Mouse (Mus musculus) forebrain, postnatal 0 days (tissue): ENCODE measurements around the gene Islr2. TPM values are rescaled to one million over a fixed set of nuclear protein-coding genes. Genes with fewer than 3 reads are reported as not detected.

Experiments used
- ATAC-seq: fragments of 200-750 bp; cut with Nextera tagmentation; 2 replicates; pipeline ENCODE4 v1.8.0; 2017; ENCODE audit warnings: mild to moderate bottlenecking, moderate library complexity
- DNase-seq: peaks from one replicate; pipeline ENCODE4 v3.0.0-alpha.2; 2015
- H3K27ac ChIP-seq: fragments of 300-500 bp; sonication (generic); 2 replicates; pipeline ENCODE4 v1.5.1; 2014; ENCODE audit warnings: low read depth, mild to moderate bottlenecking, antibody characterized with exemption, low read length, moderate library complexity, mixed read lengths
- H3K27me3 ChIP-seq: fragments of 300-500 bp; sonication (generic); 2 replicates; pipeline ENCODE4 v1.6.1; 2014; ENCODE audit warnings: mild to moderate bottlenecking, low read length, mixed read lengths; ENCODE audit not compliant: insufficient read depth
- H3K36me3 ChIP-seq: fragments of 300-500 bp; sonication (generic); 2 replicates; pipeline ENCODE4 v1.6.1; 2014; ENCODE audit warnings: mild to moderate bottlenecking, moderate library complexity; ENCODE audit not compliant: insufficient read depth
- H3K4me1 ChIP-seq: fragments of 300-500 bp; sonication (generic); 2 replicates; pipeline ENCODE4 v1.6.1; 2014; ENCODE audit warnings: antibody characterized with exemption; ENCODE audit not compliant: insufficient read depth
- H3K4me2 ChIP-seq: fragments of 300-500 bp; sonication (generic); 2 replicates; pipeline ENCODE4 v1.6.1; 2014; ENCODE audit warnings: low read depth, mild to moderate bottlenecking, moderate library complexity
- H3K4me3 ChIP-seq: fragments of 300-500 bp; sonication (generic); 2 replicates; pipeline ENCODE4 v1.5.1; 2014; ENCODE audit warnings: low read depth, low read length, mixed read lengths
- H3K9ac ChIP-seq: fragments of 300-500 bp; sonication (generic); 2 replicates; pipeline ENCODE4 v1.6.1; 2014; ENCODE audit warnings: mild to moderate bottlenecking
- H3K9me3 ChIP-seq: fragments of 300-500 bp; sonication (generic); 2 replicates; pipeline ENCODE4 v1.6.1; 2016; ENCODE audit warnings: low read length
- CTCF ChIP-seq: sonication (generic); IDR thresholded peaks from 2 replicates; pipeline ENCODE4 v1.5.1; 2016; ENCODE audit warnings: antibody characterized with exemption, control low read depth, low read depth
- WGBS: fragments of 180-500 bp; shearing (Covaris S2); extraction: QIAGEN DNeasy Blood & Tissue Kit; methylation state at CpG from one replicate; pipeline ENCODE4 v1.1.7; 2014; 5-methylcytosine and 5-hydroxymethylcytosine counted together
- polyA plus RNA-seq: library from polyadenylated mRNA; unstranded; fragments of >200 nt; fragmentation: Nextera tagmentation; extraction: Ambion mirVana; gene quantifications from 2 replicates; pipeline ENCODE4 v1.2.1, GENCODE M21; 2015
- total RNA-seq: library from RNA; depleted of rRNA; stranded (reverse); fragments of >200 nt; gene quantifications from 2 replicates; pipeline ENCODE4 v1.2.3, GENCODE M21; 2014

Gene Islr2
- total and polyA plus RNA-seq, 2 experiments from 2014 or later = 58.3 to 779 TPM

GRCm38 (mm10) chr9:58201091-58201842, 2.9 kb downstream of the Islr2 start:
- H3K27ac ChIP-seq = peak overlapping the region; percentile 95
- H3K4me1 ChIP-seq = peaks cover 21% of the 10 kb centered on the region
- peak; percentile 38; the same call in 1 of the 2 replicates for ATAC-seq
- peak overlapping the region; percentile 52 for H3K4me3 ChIP-seq
- WGBS = 4% methylated on average over 24 of the region's 24 CpGs
- peak; percentile 78 for DNase-seq
- H3K9me3 ChIP-seq = no peaks in the 10 kb centered on the region
- peak overlapping the region; percentile 65 for H3K4me2 ChIP-seq
- peak overlapping the region; percentile 68 for H3K9ac ChIP-seq
- TF ChIP-seq CTCF = no peak
- H3K36me3 ChIP-seq = peaks cover 2% of the 10 kb centered on the region; the same call in 1 of the 2 replicates
- peaks cover 3% of the 10 kb centered on the region for H3K27me3 ChIP-seq

GRCm38 (mm10) chr9:58200270-58201090, 3.6 kb downstream of the Islr2 start:
- Histone ChIP-seq H3K4me3 (peak overlapping the region; percentile 52), H3K36me3 (peaks cover 2% of the 10 kb centered on the region; the same call in 1 of the 2 replicates), H3K9ac (peak overlapping the region; percentile 68), H3K27me3 (peaks cover 3% of the 10 kb centered on the region), H3K9me3 (no peaks in the 10 kb centered on the region), H3K27ac (peak overlapping the region; percentile 95), H3K4me1 (peaks cover 21% of the 10 kb centered on the region), H3K4me2 (peak overlapping the region; percentile 65)
- WGBS = 9% methylated on average over 11 of the region's 11 CpGs
- TF ChIP-seq CTCF = no peak
- peak; percentile 57 for DNase-seq
- ATAC-seq = no peak

DNA sequence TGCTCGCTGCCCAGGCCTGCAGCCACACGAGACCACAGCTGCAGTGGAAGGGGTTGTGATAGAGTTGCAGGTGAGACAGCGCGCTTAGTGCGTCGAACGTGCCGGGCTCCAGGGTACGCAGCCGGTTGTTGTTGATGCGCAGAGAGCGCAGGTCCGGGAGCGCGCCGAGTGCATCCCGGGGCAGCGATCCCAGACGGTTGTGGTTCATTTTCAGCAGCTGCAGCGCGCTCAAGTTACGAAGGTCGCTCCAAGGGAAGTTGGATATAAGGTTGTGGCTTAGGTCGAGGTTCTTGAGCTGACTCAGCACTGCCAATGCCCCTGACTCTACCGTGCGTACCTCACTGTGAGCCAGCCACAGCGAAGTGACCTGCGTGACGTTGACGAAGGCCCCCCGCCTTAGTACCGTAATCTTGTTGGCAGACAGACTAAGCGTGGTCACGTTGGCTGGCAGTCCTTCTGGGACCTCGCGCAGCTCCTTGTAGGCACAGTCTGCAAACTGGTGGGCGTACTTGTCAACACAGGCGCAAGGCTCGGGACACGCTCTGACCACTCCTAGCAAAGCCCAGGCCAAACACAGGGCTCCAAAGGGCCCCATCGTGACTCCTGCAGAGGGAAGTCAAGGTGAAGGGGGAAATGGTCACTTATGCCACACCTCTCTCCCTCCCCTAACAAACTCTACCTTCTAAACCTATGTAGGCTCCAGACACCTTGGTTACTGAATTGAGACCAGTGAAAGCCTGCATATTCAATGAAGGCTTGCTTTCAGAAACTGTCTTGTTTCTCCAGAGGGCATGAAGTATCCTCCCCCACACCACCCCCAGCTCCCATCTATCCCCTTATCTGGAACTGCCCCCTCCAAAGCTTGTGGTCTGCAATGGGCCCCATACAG, 4.5 kb downstream of the Islr2 start:
- peak overlapping the region; percentile 68 for H3K9ac ChIP-seq
- peak overlapping the region; percentile 52 for H3K4me3 ChIP-seq
- peak overlapping the region; percentile 65 for H3K4me2 ChIP-seq
- H3K27me3 ChIP-seq = peaks cover 3% of the 10 kb centered on the region
- H3K36me3 ChIP-seq = peaks cover 2% of the 10 kb centered on the region; the same call in 1 of the 2 replicates
- DNase-seq = peak; percentile 57
- ATAC-seq = no peak
- 3% methylated on average over 41 of the region's 41 CpGs for WGBS
- no peaks in the 10 kb centered on the region for H3K9me3 ChIP-seq
- TF ChIP-seq CTCF = no peak
- H3K27ac ChIP-seq = peak overlapping the region; percentile 95
- H3K4me1 ChIP-seq = peaks cover 15% of the 10 kb centered on the region; the same call in 1 of the 2 replicates

DNA sequence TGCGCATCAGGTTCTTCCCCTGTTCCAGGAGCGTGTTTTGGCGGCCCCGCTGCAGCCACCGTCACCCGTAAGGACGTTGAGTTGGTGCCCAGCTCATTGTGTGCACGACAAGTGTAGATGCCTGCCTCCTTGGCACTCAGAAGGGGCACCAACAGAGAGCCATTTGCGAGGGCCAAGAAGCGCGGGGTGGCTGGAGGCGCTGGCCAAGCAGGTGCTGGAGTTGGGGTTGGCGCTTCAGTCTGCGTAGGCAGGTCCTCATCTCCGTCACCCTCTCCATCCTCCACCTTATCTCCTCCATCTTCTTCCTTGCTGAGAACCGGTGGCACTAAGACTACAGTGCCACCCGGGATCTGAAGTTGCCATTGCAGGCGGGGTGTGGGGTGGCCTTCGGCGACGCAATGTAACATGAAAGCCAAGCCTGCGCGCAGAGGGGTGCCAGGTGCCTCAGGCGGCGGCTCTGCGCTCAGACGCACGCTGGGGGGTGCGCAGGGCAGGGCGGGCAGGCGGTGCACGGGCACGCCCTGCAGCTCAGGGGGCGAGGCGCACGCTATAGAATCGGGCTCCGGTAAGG, 5.2 kb downstream of the Islr2 start:
- Histone ChIP-seq H3K27ac (peak overlapping the region; percentile 95), H3K27me3 (peaks cover 3% of the 10 kb centered on the region), H3K36me3 (peaks cover 2% of the 10 kb centered on the region; the same call in 1 of the 2 replicates), H3K4me3 (peak overlapping the region; percentile 52), H3K4me2 (peak overlapping the region; percentile 65), H3K9me3 (no peaks in the 10 kb centered on the region), H3K9ac (peak overlapping the region; percentile 68), H3K4me1 (peaks cover 15% of the 10 kb centered on the region; the same call in 1 of the 2 replicates)
- 0 out of 2 replicates have a peak, but pooled peaks have one; percentile 0 for ATAC-seq
- peak; percentile 26; the same call in 1 of the 2 replicates for TF ChIP-seq CTCF
- WGBS = 6% methylated on average over 35 of the region's 38 CpGs
- peak; percentile 71 for DNase-seq

GRCm38 (mm10) chr9:58197781-58198701, 6.1 kb downstream of the Islr2 start:
- Histone ChIP-seq H3K27me3 (peaks cover 3% of the 10 kb centered on the region), H3K4me1 (peaks cover 15% of the 10 kb centered on the region; the same call in 1 of the 2 replicates), H3K9ac (peak overlapping the region; percentile 68), H3K36me3 (peaks cover 2% of the 10 kb centered on the region; the same call in 1 of the 2 replicates), H3K9me3 (no peaks in the 10 kb centered on the region), H3K4me3 (peak overlapping the region; percentile 52), H3K27ac (peak overlapping the region; percentile 95), H3K4me2 (peak overlapping the region; percentile 65)
- DNase-seq = peak; percentile 76
- peak; percentile 11; the same call in 1 of the 2 replicates for ATAC-seq
- TF ChIP-seq CTCF = peak; percentile 72
- WGBS = 3% methylated on average over 58 of the region's 58 CpGs
